Mouse (Mus musculus) hindbrain, embryonic 14.5 days (tissue): ENCODE data around the gene Hmcn2. TPM values are rescaled to one million over a fixed set of nuclear protein-coding genes. Genes with fewer than 3 reads are reported as not detected.

ENCODE experiments used
- ATAC-seq: fragments of 200-750 bp; cut with Nextera tagmentation; 2 replicates; pipeline ENCODE4 v1.8.0; 2017; ENCODE audit warnings: moderate number of reproducible peaks, mild to moderate bottlenecking, moderate TSS enrichment, moderate library complexity; ENCODE audit not compliant: low FRiP score
- DNase-seq: peaks from one replicate; pipeline ENCODE4 v3.0.0-alpha.2; 2015; ENCODE audit warnings: low spot score
- H3K27ac ChIP-seq: fragments of 300-500 bp; sonication (generic); 2 replicates; pipeline ENCODE4 v1.5.1; 2014; ENCODE audit warnings: mild to moderate bottlenecking, moderate library complexity
- H3K27me3 ChIP-seq: fragments of 300-500 bp; sonication (generic); 2 replicates; pipeline ENCODE4 v1.6.1; 2014; ENCODE audit warnings: mild to moderate bottlenecking, low read length, mixed read lengths; ENCODE audit not compliant: control insufficient read depth, insufficient read depth
- H3K36me3 ChIP-seq: fragments of 300-500 bp; sonication (generic); replicated peaks from 2 replicates; pipeline ENCODE4 v1.6.1; 2014; ENCODE audit not compliant: control insufficient read depth, insufficient read depth
- H3K4me1 ChIP-seq: fragments of 300-500 bp; sonication (generic); replicated peaks from 2 replicates; pipeline ENCODE4 v1.6.1; 2014; ENCODE audit warnings: antibody characterized with exemption, low read length, mixed read lengths; ENCODE audit not compliant: control insufficient read depth, insufficient read depth
- H3K4me2 ChIP-seq: fragments of 300-500 bp; sonication (generic); replicated peaks from 2 replicates; pipeline ENCODE4 v1.6.1; 2014; ENCODE audit warnings: mild to moderate bottlenecking, moderate library complexity
- H3K4me3 ChIP-seq: fragments of 300-500 bp; sonication (generic); replicated peaks from 2 replicates; pipeline ENCODE4 v1.5.1; 2014; ENCODE audit warnings: mild to moderate bottlenecking, low read length
- H3K9ac ChIP-seq: fragments of 300-500 bp; sonication (generic); 2 replicates; pipeline ENCODE4 v1.6.1; 2014
- H3K9me3 ChIP-seq: fragments of 300-500 bp; sonication (generic); 2 replicates; pipeline ENCODE4 v1.6.1; 2016; ENCODE audit warnings: low read length; ENCODE audit not compliant: control insufficient read depth
- WGBS: fragments of 180-500 bp; shearing (Covaris S2); extraction: QIAGEN DNeasy Blood & Tissue Kit; methylation state at CpG from one replicate; pipeline ENCODE4 v1.1.7; 2014; 5-methylcytosine and 5-hydroxymethylcytosine counted together
- polyA plus RNA-seq: library from polyadenylated mRNA; unstranded; fragments of >200 nt; fragmentation: Nextera tagmentation; extraction: Ambion mirVana; gene quantifications from 2 replicates; pipeline ENCODE4 v1.2.1, GENCODE M21; 2014

Hmcn2 gene
- 0.14 and 0.37 TPM in 2 replicates for polyA plus RNA-seq

- Histone ChIP-seq H3K4me2 (peak within 1 kb of the TSS; percentile 36), H3K27me3 (peaks cover 58% of the 10 kb centered on the region)
Observed at GRCm38 (mm10) chr2:31314007-31314465, at the start of gene Hmcn2. TSS of gene Hmcn2 (plus strand) at chr2:31314415.

GRCm38 (mm10) chr2:31267447-31267846, 46.8 kb upstream of the Hmcn2 start:
- WGBS: 25% methylated on average over 6 of the region's 6 CpGs
- peaks cover 4% of the 10 kb centered on the region; the same call in 1 of the 2 replicates for H3K36me3 ChIP-seq
- peaks cover 62% of the 10 kb centered on the region for H3K4me1 ChIP-seq
- H3K9ac ChIP-seq: no peak overlapping the region
- H3K9me3 ChIP-seq: no peaks in the 10 kb centered on the region
- H3K27me3 ChIP-seq: no peaks in the 10 kb centered on the region
- H3K27ac ChIP-seq: peak overlapping the region; percentile 66
- H3K4me2 ChIP-seq: no peak overlapping the region
- peak; percentile 47; the same call in 1 of the 2 replicates for ATAC-seq
- DNase-seq: no peak
- no peak overlapping the region for H3K4me3 ChIP-seq

More at GRCm38 (mm10) chr2:31314007-31314465, at the start of gene Hmcn2:
- no peaks in the 10 kb centered on the region for H3K4me1 ChIP-seq
- DNase-seq: no peak
- no peak within 1 kb of the TSS for H3K27ac ChIP-seq
- no peaks in the 10 kb centered on the region for H3K36me3 ChIP-seq
- H3K4me3 ChIP-seq: peak within 1 kb of the TSS; percentile 20
- no peaks in the 10 kb centered on the region for H3K9me3 ChIP-seq
- WGBS: 2% methylated on average over 32 of the region's 33 CpGs
- H3K9ac ChIP-seq: no peak within 1 kb of the TSS
- no peak for ATAC-seq

- WGBS: 45% methylated on average over 5 of the region's 5 CpGs
- Histone ChIP-seq H3K4me1 (peaks cover 50% of the 10 kb centered on the region), H3K4me3 (no peak overlapping the region), H3K27ac (0 out of 2 replicates have a peak overlapping the region, but pooled peaks have one; percentile 3), H3K36me3 (peaks cover 4% of the 10 kb centered on the region; the same call in 1 of the 2 replicates), H3K9me3 (no peaks in the 10 kb centered on the region), H3K9ac (no peak overlapping the region), H3K27me3 (no peaks in the 10 kb centered on the region), H3K4me2 (no peak overlapping the region)
- DNase-seq: no peak
- no peak for ATAC-seq
Observed at GRCm38 (mm10) chr2:31268631-31269030, 45.6 kb upstream of the Hmcn2 start.

GRCm38 (mm10) chr2:31269188-31269587, 45.0 kb upstream of the Hmcn2 start:
- Histone ChIP-seq H3K27me3 (no peaks in the 10 kb centered on the region), H3K4me2 (no peak overlapping the region), H3K9me3 (no peaks in the 10 kb centered on the region), H3K36me3 (peaks cover 4% of the 10 kb centered on the region), H3K27ac (no peak overlapping the region), H3K4me3 (no peak overlapping the region), H3K9ac (no peak overlapping the region), H3K4me1 (peaks cover 44% of the 10 kb centered on the region)
- ATAC-seq (no peak), DNase-seq (no peak)
- 82% methylated on average over 6 of the region's 6 CpGs for WGBS

- DNase-seq: no peak
- Histone ChIP-seq H3K9me3 (no peaks in the 10 kb centered on the region), H3K27ac (no peak overlapping the region), H3K9ac (no peak overlapping the region), H3K4me3 (no peak overlapping the region), H3K27me3 (no peaks in the 10 kb centered on the region), H3K4me2 (no peak overlapping the region), H3K36me3 (peaks cover 4% of the 10 kb centered on the region), H3K4me1 (peaks cover 38% of the 10 kb centered on the region)
- no peak for ATAC-seq
- 97% methylated on average over 10 of the region's 10 CpGs for WGBS
Observed at GRCm38 (mm10) chr2:31269847-31270246, 44.4 kb upstream of the Hmcn2 start.

GRCm38 (mm10) chr2:31270470-31270869, 43.7 kb upstream of the Hmcn2 start:
- ATAC-seq: no peak
- no peaks in the 10 kb centered on the region for H3K27me3 ChIP-seq
- no peak overlapping the region for H3K9ac ChIP-seq
- H3K9me3 ChIP-seq: no peaks in the 10 kb centered on the region
- no peak overlapping the region for H3K4me2 ChIP-seq
- DNase-seq: no peak
- no peak overlapping the region for H3K27ac ChIP-seq
- H3K4me3 ChIP-seq: no peak overlapping the region
- H3K4me1 ChIP-seq: peaks cover 32% of the 10 kb centered on the region
- WGBS: 89% methylated on average over 8 of the region's 8 CpGs
- peaks cover 6% of the 10 kb centered on the region for H3K36me3 ChIP-seq

GRCm38 (mm10) chr2:31271071-31271470, 43.1 kb upstream of the Hmcn2 start:
- H3K27me3 ChIP-seq: no peaks in the 10 kb centered on the region
- DNase-seq (no peak), ATAC-seq (no peak)
- no peak overlapping the region for H3K9ac ChIP-seq
- H3K36me3 ChIP-seq: peaks cover 12% of the 10 kb centered on the region
- no peaks in the 10 kb centered on the region for H3K9me3 ChIP-seq
- WGBS: 96% methylated on average over 1 of the region's 1 CpGs
- H3K4me1 ChIP-seq: peaks cover 26% of the 10 kb centered on the region
- no peak overlapping the region for H3K4me3 ChIP-seq
- no peak overlapping the region for H3K4me2 ChIP-seq
- no peak overlapping the region for H3K27ac ChIP-seq

GRCm38 (mm10) chr2:31274993-31275392, 39.2 kb upstream of the Hmcn2 start:
- Histone ChIP-seq H3K4me1 (0 out of 2 replicates have a peak, but pooled peaks cover 3% of the 10 kb centered on the region), H3K27me3 (no peaks in the 10 kb centered on the region), H3K4me3 (no peak overlapping the region), H3K9me3 (no peaks in the 10 kb centered on the region), H3K36me3 (peaks cover 29% of the 10 kb centered on the region), H3K4me2 (no peak overlapping the region), H3K27ac (no peak overlapping the region), H3K9ac (no peak overlapping the region)
- no peak for ATAC-seq
- no peak for DNase-seq
- 83% methylated on average over 6 of the region's 6 CpGs for WGBS

- Histone ChIP-seq H3K9ac (no peak overlapping the region), H3K27ac (no peak overlapping the region), H3K36me3 (peaks cover 55% of the 10 kb centered on the region), H3K27me3 (no peaks in the 10 kb centered on the region), H3K4me2 (no peak overlapping the region), H3K9me3 (no peaks in the 10 kb centered on the region), H3K4me3 (no peak overlapping the region), H3K4me1 (0 out of 2 replicates have a peak, but pooled peaks cover 3% of the 10 kb centered on the region)
- WGBS: 65% methylated on average over 6 of the region's 6 CpGs
- ATAC-seq (no peak), DNase-seq (no peak)
Observed at GRCm38 (mm10) chr2:31277810-31278209, 36.4 kb upstream of the Hmcn2 start.

GRCm38 (mm10) chr2:31278483-31278882, 35.7 kb upstream of the Hmcn2 start:
- Histone ChIP-seq H3K4me1 (0 out of 2 replicates have a peak, but pooled peaks cover 3% of the 10 kb centered on the region), H3K9me3 (no peaks in the 10 kb centered on the region), H3K27ac (no peak overlapping the region), H3K4me3 (no peak overlapping the region), H3K4me2 (no peak overlapping the region), H3K27me3 (no peaks in the 10 kb centered on the region), H3K36me3 (peaks cover 62% of the 10 kb centered on the region), H3K9ac (no peak overlapping the region)
- ATAC-seq (no peak), DNase-seq (no peak)
- 53% methylated on average over 5 of the region's 5 CpGs for WGBS
